Mouse (Mus musculus) liver, embryonic 15.5 days (tissue): ENCODE data around the gene Lin7b. TPM values are rescaled to one million over a fixed set of nuclear protein-coding genes. Genes with fewer than 3 reads are reported as not detected.
"Not testable (repeated sequence)": the region's sequence is repeated elsewhere in the genome, so short reads cannot be mapped to it uniquely, and the experiment has no call there.

ENCODE experiments used
- ATAC-seq: fragments of 200-750 bp; cut with Nextera tagmentation; 2 replicates; pipeline ENCODE4 v1.8.0; 2017; ENCODE audit warnings: moderate number of reproducible peaks, mild to moderate bottlenecking, moderate library complexity; ENCODE audit not compliant: insufficient read depth
- H3K27ac ChIP-seq: fragments of 300-500 bp; sonication (generic); replicated peaks from 2 replicates; pipeline ENCODE4 v1.5.1; 2015; ENCODE audit warnings: mild to moderate bottlenecking, inconsistent platforms
- H3K27me3 ChIP-seq: fragments of 300-500 bp; sonication (generic); 2 replicates; pipeline ENCODE4 v1.6.1; 2015; ENCODE audit warnings: mild to moderate bottlenecking, inconsistent platforms
- H3K36me3 ChIP-seq: fragments of 300-500 bp; sonication (generic); replicated peaks from 2 replicates; pipeline ENCODE4 v1.6.1; 2015; ENCODE audit warnings: moderate library complexity, mild to moderate bottlenecking, inconsistent platforms
- H3K4me1 ChIP-seq: fragments of 300-500 bp; sonication (generic); replicated peaks from 2 replicates; pipeline ENCODE4 v1.6.1; 2015; ENCODE audit warnings: inconsistent platforms
- H3K4me2 ChIP-seq: fragments of 300-500 bp; sonication (generic); 2 replicates; pipeline ENCODE4 v1.6.1; 2015; ENCODE audit warnings: moderate library complexity, mild to moderate bottlenecking, inconsistent platforms
- H3K4me3 ChIP-seq: fragments of 300-500 bp; sonication (generic); replicated peaks from 2 replicates; pipeline ENCODE4 v1.5.1; 2015; ENCODE audit warnings: mild to moderate bottlenecking, inconsistent platforms
- H3K9ac ChIP-seq: fragments of 300-500 bp; sonication (generic); 2 replicates; pipeline ENCODE4 v1.6.1; 2015; ENCODE audit warnings: moderate library complexity, mild to moderate bottlenecking, inconsistent platforms
- H3K9me3 ChIP-seq: fragments of 300-500 bp; sonication (generic); replicated peaks from 2 replicates; pipeline ENCODE4 v1.6.1; 2016; ENCODE audit warnings: inconsistent platforms
- WGBS: fragments of 180-500 bp; shearing (Covaris S2); methylation state at CpG from one replicate; pipeline ENCODE4 v1.1.7; 2015; ENCODE audit warnings: mixed read lengths; ENCODE audit not compliant: insufficient replicate concordance; 5-methylcytosine and 5-hydroxymethylcytosine counted together
- polyA plus RNA-seq: library from polyadenylated mRNA; unstranded; fragments of >200 nt; fragmentation: Nextera tagmentation; extraction: Ambion mirVana; gene quantifications from 2 replicates; pipeline ENCODE4 v1.2.1, GENCODE M21; 2015

The Lin7b gene
- polyA plus RNA-seq, 1 experiment from 2014 or later: not detected

GRCm38 (mm10) chr7:45363983-45364382, 6.4 kb downstream of the Lin7b start:
- 30% methylated on average over 2 of the region's 2 CpGs for WGBS

GRCm38 (mm10) chr7:45362801-45363200, 7.6 kb downstream of the Lin7b start:
- whole genome bisulfite sequencing: 9% methylated on average over 13 of the region's 13 CpGs
- Histone ChIP-seq H3K27ac (no peak overlapping the region), H3K36me3 (no peaks in the 10 kb centered on the region), H3K9me3 (no peaks in the 10 kb centered on the region), H3K27me3 (peaks cover 93% of the 10 kb centered on the region), H3K4me3 (no peak overlapping the region), H3K4me2 (no peak overlapping the region), H3K9ac (no peak overlapping the region), H3K4me1 (peaks cover 38% of the 10 kb centered on the region)
- no peak for ATAC-seq

More at GRCm38 (mm10) chr7:45363983-45364382, 6.4 kb downstream of the Lin7b start:
- peaks cover 42% of the 10 kb centered on the region for H3K4me1 ChIP-seq
- H3K9me3 ChIP-seq: no peaks in the 10 kb centered on the region
- H3K36me3 ChIP-seq: no peaks in the 10 kb centered on the region
- H3K27me3 ChIP-seq: peaks cover 98% of the 10 kb centered on the region
- no peak overlapping the region for H3K4me3 ChIP-seq
- no peak overlapping the region for H3K27ac ChIP-seq
- no peak overlapping the region for H3K4me2 ChIP-seq
- no peak overlapping the region for H3K9ac ChIP-seq
- no peak for ATAC-seq

DNA sequence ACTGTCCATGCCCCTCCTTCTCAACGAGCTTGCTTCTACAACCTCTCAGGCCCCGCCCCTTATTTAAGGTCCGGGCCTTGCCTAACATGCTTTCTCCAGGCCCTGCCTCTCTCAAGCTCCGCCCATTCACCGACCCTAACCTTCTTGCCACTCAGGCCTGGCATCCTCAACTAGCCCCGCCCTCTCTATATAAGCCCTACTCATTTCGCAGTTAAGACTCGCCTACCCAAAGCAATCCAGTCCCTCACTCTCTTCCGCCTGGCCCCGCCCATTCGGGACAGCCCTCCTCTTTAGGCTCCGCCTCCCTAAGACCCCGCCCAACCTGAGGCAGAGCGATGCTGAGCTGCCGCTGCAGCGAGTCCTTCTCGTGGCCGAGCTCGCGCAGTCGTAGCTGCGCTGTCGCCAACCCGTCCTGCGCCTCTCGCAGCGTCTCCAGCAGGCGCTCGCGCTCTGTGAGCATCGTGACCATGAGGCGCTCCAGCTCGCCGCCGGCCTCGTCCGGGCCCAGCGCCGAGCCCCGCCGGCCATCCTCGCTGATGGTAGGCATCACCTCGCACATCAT, 9.1 kb downstream of the Lin7b start:
- peak; percentile 61 for ATAC-seq
- H3K4me2 ChIP-seq: peak overlapping the region; percentile 68
- H3K4me3 ChIP-seq: peak overlapping the region; percentile 41
- no peaks in the 10 kb centered on the region for H3K36me3 ChIP-seq
- no peak overlapping the region for H3K27ac ChIP-seq
- no peak overlapping the region for H3K9ac ChIP-seq
- H3K27me3 ChIP-seq: peaks cover 92% of the 10 kb centered on the region
- under 1% methylated on average over 43 of the region's 43 CpGs for WGBS
- peaks cover 24% of the 10 kb centered on the region for H3K4me1 ChIP-seq
- H3K9me3 ChIP-seq: no peaks in the 10 kb centered on the region

- H3K4me3 ChIP-seq: no peak overlapping the region
- peaks cover 18% of the 10 kb centered on the region for H3K4me1 ChIP-seq
- no peak overlapping the region for H3K27ac ChIP-seq
- no peak for ATAC-seq
- H3K4me2 ChIP-seq: 0 out of 2 replicates have a peak overlapping the region, but pooled peaks have one; percentile 68
- H3K9me3 ChIP-seq: no peaks in the 10 kb centered on the region
- 47% methylated on average over 18 of the region's 18 CpGs for WGBS
- H3K36me3 ChIP-seq: no peaks in the 10 kb centered on the region
- H3K27me3 ChIP-seq: peaks cover 92% of the 10 kb centered on the region
- H3K9ac ChIP-seq: no peak overlapping the region
Measured at GRCm38 (mm10) chr7:45360404-45361125, 9.8 kb downstream of the Lin7b start.

GRCm38 (mm10) chr7:45359081-45359480, 11.3 kb downstream of the Lin7b start:
- not testable (repeated sequence) for H3K9ac ChIP-seq, H3K27ac ChIP-seq, H3K4me3 ChIP-seq, ATAC-seq, H3K4me2 ChIP-seq, H3K36me3 ChIP-seq, H3K9me3 ChIP-seq
- WGBS: 45% methylated on average over 11 of the region's 11 CpGs
- Histone ChIP-seq H3K4me1 (peaks cover 18% of the 10 kb centered on the region), H3K27me3 (peaks cover 83% of the 10 kb centered on the region)

- Histone ChIP-seq H3K27ac (no peak overlapping the region), H3K9me3 (no peaks in the 10 kb centered on the region), H3K9ac (no peak overlapping the region), H3K4me2 (no peak overlapping the region), H3K4me1 (peaks cover 4% of the 10 kb centered on the region; the same call in 1 of the 2 replicates), H3K27me3 (peaks cover 71% of the 10 kb centered on the region), H3K36me3 (no peaks in the 10 kb centered on the region), H3K4me3 (no peak overlapping the region)
- WGBS: 40% methylated on average over 13 of the region's 13 CpGs
- no peak for ATAC-seq
Measured at GRCm38 (mm10) chr7:45356087-45356486, 14.3 kb downstream of the Lin7b start.

GRCm38 (mm10) chr7:45355318-45356020, 14.9 kb downstream of the Lin7b start:
- Histone ChIP-seq H3K4me2 (no peak overlapping the region), H3K27ac (no peak overlapping the region), H3K4me1 (no peaks in the 10 kb centered on the region), H3K4me3 (no peak overlapping the region), H3K9ac (no peak overlapping the region), H3K9me3 (no peaks in the 10 kb centered on the region), H3K36me3 (no peaks in the 10 kb centered on the region), H3K27me3 (peaks cover 70% of the 10 kb centered on the region)
- ATAC-seq: no peak
- 56% methylated on average over 15 of the region's 15 CpGs for WGBS

GRCm38 (mm10) chr7:45353041-45353440, 17.3 kb downstream of the Lin7b start:
- no peaks in the 10 kb centered on the region for H3K4me1 ChIP-seq
- ATAC-seq: no peak
- no peak overlapping the region for H3K27ac ChIP-seq
- no peaks in the 10 kb centered on the region for H3K9me3 ChIP-seq
- H3K36me3 ChIP-seq: no peaks in the 10 kb centered on the region
- H3K27me3 ChIP-seq: peaks cover 59% of the 10 kb centered on the region
- no peak overlapping the region for H3K4me2 ChIP-seq
- WGBS: 21% methylated on average over 5 of the region's 5 CpGs
- H3K4me3 ChIP-seq: no peak overlapping the region
- H3K9ac ChIP-seq: no peak overlapping the region

DNA sequence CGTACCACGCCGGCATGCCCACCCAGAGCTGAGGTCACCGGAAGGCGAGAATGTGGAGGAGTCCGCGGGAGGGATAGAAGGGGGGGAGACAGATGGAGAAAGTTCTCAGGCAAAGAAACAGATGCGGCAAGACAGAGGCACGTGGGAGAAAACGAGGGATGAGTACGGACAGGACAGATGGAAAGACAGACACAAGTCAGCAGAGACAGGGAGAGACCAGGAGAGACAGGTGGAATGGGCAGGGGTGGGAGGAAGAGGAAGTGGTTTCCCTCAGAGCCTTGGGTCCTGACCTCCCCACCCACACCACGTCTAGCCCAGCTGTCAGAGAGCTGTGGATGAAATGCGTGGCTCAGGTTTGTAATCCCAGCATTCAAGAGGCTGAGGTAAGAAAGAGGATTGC, 23.5 kb downstream of the Lin7b start:
- Histone ChIP-seq H3K36me3 (no peaks in the 10 kb centered on the region), H3K9me3 (no peaks in the 10 kb centered on the region), H3K27me3 (peaks cover 40% of the 10 kb centered on the region), H3K4me2 (no peak overlapping the region), H3K27ac (no peak overlapping the region), H3K9ac (no peak overlapping the region), H3K4me3 (no peak overlapping the region), H3K4me1 (0 out of 2 replicates have a peak, but pooled peaks cover 5% of the 10 kb centered on the region)
- ATAC-seq: no peak
- WGBS: 56% methylated on average over 13 of the region's 13 CpGs

DNA sequence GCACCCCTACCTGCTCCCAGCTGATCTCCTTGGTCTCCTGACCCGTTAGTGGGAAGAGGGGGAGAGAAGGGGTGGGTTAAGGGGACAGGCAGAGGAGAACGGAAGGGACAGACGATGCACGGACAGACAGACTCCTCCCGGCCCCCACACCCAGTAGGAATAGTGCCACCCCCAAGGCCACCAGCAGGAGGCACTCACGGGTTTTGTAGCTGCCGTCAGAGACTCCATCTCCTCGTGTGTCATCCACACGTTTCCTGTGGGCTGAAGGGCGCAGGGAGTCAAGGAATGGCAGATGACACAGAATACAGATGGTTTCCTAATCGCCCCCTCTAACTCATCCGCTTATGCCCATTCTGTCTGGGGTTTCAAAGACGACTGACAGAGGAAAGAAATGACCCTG, 26.8 kb downstream of the Lin7b start:
- Histone ChIP-seq H3K36me3 (no peaks in the 10 kb centered on the region), H3K27ac (no peak overlapping the region), H3K4me1 (peaks cover 36% of the 10 kb centered on the region), H3K4me3 (no peak overlapping the region), H3K27me3 (peaks cover 51% of the 10 kb centered on the region), H3K9me3 (no peaks in the 10 kb centered on the region), H3K9ac (no peak overlapping the region), H3K4me2 (no peak overlapping the region)
- WGBS: 18% methylated on average over 13 of the region's 13 CpGs
- ATAC-seq: no peak

DNA sequence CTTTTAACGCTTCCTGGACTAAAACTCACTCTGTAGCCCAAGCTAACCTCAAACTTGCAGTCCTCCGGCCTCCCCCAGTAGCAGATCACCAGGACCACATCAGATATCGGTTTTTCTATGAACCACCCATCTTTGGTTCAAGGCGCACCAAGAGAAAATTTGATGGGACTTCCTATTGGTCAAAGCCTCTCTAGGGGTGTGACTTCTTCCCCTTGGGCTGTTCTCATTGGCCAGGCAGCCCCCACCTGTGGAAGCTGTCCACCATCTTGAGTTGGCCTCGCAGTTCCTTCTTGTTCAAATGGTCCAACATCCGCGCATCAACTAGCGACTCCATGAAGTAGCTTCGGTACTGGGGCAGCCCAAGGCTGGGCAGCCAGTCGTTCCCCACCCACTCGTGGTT, 28.3 kb downstream of the Lin7b start:
- Histone ChIP-seq H3K27me3 (peaks cover 65% of the 10 kb centered on the region), H3K27ac (no peak overlapping the region), H3K36me3 (no peaks in the 10 kb centered on the region), H3K4me1 (peaks cover 45% of the 10 kb centered on the region), H3K9me3 (no peaks in the 10 kb centered on the region), H3K4me2 (no peak overlapping the region), H3K4me3 (no peak overlapping the region), H3K9ac (no peak overlapping the region)
- 82% methylated on average over 11 of the region's 11 CpGs for WGBS
- ATAC-seq: no peak
